ENCODE assay signal across 15 mouse cellular contexts in genomic region chr3:87504749-87505425, GRCm38 (mm10). TPM values are rescaled to one million over a fixed set of nuclear protein-coding genes. Genes with fewer than 3 reads are reported as not detected.
DNase-seq lines count a peak whose midpoint lies in the region; ATAC-seq and TF ChIP-seq lines count a peak whose summit lies in the region.
"Had no signal": no experiment of that assay in that cellular context is flagged by ENCODE, and none has a peak within 500 bp of the region (broad histone marks: within the 10 kb centered on the region; RNA-seq: fewer than 3 reads in every experiment).

No protein-coding gene starts in this region.

- H3K9ac ChIP-seq in hindbrain, embryonic 14.5 days: no peak overlapping the region
- no peak overlapping the region for H3K9ac ChIP-seq in hindbrain, embryonic 11.5 days (ENCODE audit: low read depth, low read length)
- no peak overlapping the region for H3K9ac ChIP-seq in neural tube, embryonic 12.5 days
- no peak overlapping the region for H3K9ac ChIP-seq in neural tube, embryonic 15.5 days (replicated peaks)
- H3K9ac ChIP-seq in lung, postnatal 0 days (replicated peaks; ENCODE audit: low read depth): no peak overlapping the region
- H3K9ac ChIP-seq: forebrain, embryonic 12.5 days; limb, embryonic 12.5 days; liver, embryonic 14.5 days had no signal

- no peaks in the 10 kb centered on the region for H3K4me1 ChIP-seq in hindbrain, embryonic 14.5 days (replicated peaks; ENCODE audit: control insufficient read depth, insufficient read depth, low read length)
- no peaks in the 10 kb centered on the region for H3K4me1 ChIP-seq in hindbrain, embryonic 11.5 days (replicated peaks; ENCODE audit: control insufficient read depth, insufficient read depth, low read length)
- H3K4me1 ChIP-seq in neural tube, embryonic 12.5 days: peaks cover 6% of the 10 kb centered on the region; the same call in 1 of the 2 replicates
- peaks cover 9% of the 10 kb centered on the region; the same call in 1 of the 2 replicates for H3K4me1 ChIP-seq in neural tube, embryonic 15.5 days
- peaks cover 4% of the 10 kb centered on the region; the same call in 1 of the 2 replicates for H3K4me1 ChIP-seq in lung, postnatal 0 days (ENCODE audit: insufficient read depth, low read depth, low read length)
- peaks cover 12% of the 10 kb centered on the region for H3K4me1 ChIP-seq in kidney, adult 2 months (ENCODE audit: control insufficient read depth, insufficient read depth, low read length)
- H3K4me1 ChIP-seq: limb, embryonic 12.5 days had no signal

- 0 out of 2 replicates have a peak, but pooled peaks have one; percentile 39 for ATAC-seq in hindbrain, embryonic 14.5 days (ENCODE audit: low FRiP score)
- no peak for ATAC-seq in hindbrain, embryonic 11.5 days (ENCODE audit: low FRiP score)
- 0 out of 2 replicates have a peak, but pooled peaks have one; percentile 26 for ATAC-seq in neural tube, embryonic 12.5 days (ENCODE audit: low FRiP score, low read depth)
- ATAC-seq in neural tube, embryonic 15.5 days (ENCODE audit: low FRiP score): no peak
- ATAC-seq in lung, postnatal 0 days: peak; percentile 68

- H3K4me2 ChIP-seq in hindbrain, embryonic 14.5 days (replicated peaks): no peak overlapping the region
- no peak overlapping the region for H3K4me2 ChIP-seq in hindbrain, embryonic 11.5 days (replicated peaks; ENCODE audit: low read depth, low read length)
- H3K4me2 ChIP-seq in neural tube, embryonic 12.5 days (replicated peaks): no peak overlapping the region
- no peak overlapping the region for H3K4me2 ChIP-seq in neural tube, embryonic 15.5 days
- no peak overlapping the region for H3K4me2 ChIP-seq in lung, postnatal 0 days (replicated peaks; ENCODE audit: low read depth, low read length)
- H3K4me2 ChIP-seq: forebrain, embryonic 12.5 days; heart, embryonic 11.5 days; limb, embryonic 12.5 days; midbrain, embryonic 11.5 days had no signal

- no peak overlapping the region for H3K27ac ChIP-seq in hindbrain, embryonic 14.5 days
- H3K27ac ChIP-seq in hindbrain, embryonic 11.5 days (ENCODE audit: low read depth, low read length): no peak overlapping the region
- H3K27ac ChIP-seq in neural tube, embryonic 12.5 days: no peak overlapping the region
- no peak overlapping the region for H3K27ac ChIP-seq in neural tube, embryonic 15.5 days (replicated peaks)
- H3K27ac ChIP-seq in lung, postnatal 0 days (ENCODE audit: low read length): peak overlapping the region; percentile 26; the same call in 1 of the 2 replicates
- no peak overlapping the region for H3K27ac ChIP-seq in kidney, adult 2 months (ENCODE audit: insufficient read depth, low read depth, low read length)
- H3K27ac ChIP-seq: forebrain, embryonic 12.5 days; limb, embryonic 12.5 days; liver, embryonic 14.5 days; macrophage; stomach, postnatal 0 days had no signal

- no peak for DNase-seq in hindbrain, embryonic 14.5 days (ENCODE audit: low spot score)
- no peak for DNase-seq in hindbrain, embryonic 11.5 days (ENCODE audit: low spot score)
- peak; percentile 75 for DNase-seq in lung, postnatal 0 days (ENCODE audit: low spot score)
- DNase-seq in kidney, postnatal 36 days: no peak
- DNase-seq in kidney, adult 2 months: no peak
- DNase-seq: gastrocnemius, postnatal 36 days had no signal

- H3K9me3 ChIP-seq in hindbrain, embryonic 14.5 days (ENCODE audit: control insufficient read depth, low read length): no peaks in the 10 kb centered on the region
- no peaks in the 10 kb centered on the region for H3K9me3 ChIP-seq in hindbrain, embryonic 11.5 days (ENCODE audit: control insufficient read depth, low read length)
- H3K9me3 ChIP-seq in neural tube, embryonic 12.5 days: no peaks in the 10 kb centered on the region
- no peaks in the 10 kb centered on the region for H3K9me3 ChIP-seq in neural tube, embryonic 15.5 days (replicated peaks)
- no peaks in the 10 kb centered on the region for H3K9me3 ChIP-seq in lung, postnatal 0 days (ENCODE audit: low read length)
- H3K9me3 ChIP-seq: forebrain, embryonic 12.5 days; limb, embryonic 12.5 days had no signal

- no peak overlapping the region for H3K4me3 ChIP-seq in hindbrain, embryonic 14.5 days (replicated peaks; ENCODE audit: low read length)
- no peak overlapping the region for H3K4me3 ChIP-seq in hindbrain, embryonic 11.5 days (ENCODE audit: low read depth, low read length)
- H3K4me3 ChIP-seq in neural tube, embryonic 12.5 days: no peak overlapping the region
- no peak overlapping the region for H3K4me3 ChIP-seq in neural tube, embryonic 15.5 days (replicated peaks)
- no peak overlapping the region for H3K4me3 ChIP-seq in lung, postnatal 0 days (ENCODE audit: low read depth, low read length)
- no peak overlapping the region for H3K4me3 ChIP-seq in kidney, adult 2 months (ENCODE audit: insufficient read depth, low read depth, low read length)
- H3K4me3 ChIP-seq: forebrain, embryonic 12.5 days; limb, embryonic 12.5 days had no signal

- TF ChIP-seq POLR2A in kidney, adult 2 months (IDR thresholded peaks at IDR 0.05; ENCODE audit: low read depth, low read length): no peak

- no peak for TF ChIP-seq CTCF in lung, postnatal 0 days (IDR thresholded peaks at IDR 0.05)
- no peak for TF ChIP-seq CTCF in kidney, adult 2 months (conservative IDR thresholded peaks at IDR 0.05; ENCODE audit: insufficient read depth, insufficient read length, low read depth, low read length)

- TF ChIP-seq EP300 in lung, postnatal 0 days (IDR thresholded peaks at IDR 0.05): no peak

- H3K27me3 ChIP-seq in hindbrain, embryonic 14.5 days (ENCODE audit: control insufficient read depth, insufficient read depth, low read length): no peaks in the 10 kb centered on the region
- no peaks in the 10 kb centered on the region for H3K27me3 ChIP-seq in hindbrain, embryonic 11.5 days (ENCODE audit: control insufficient read depth, insufficient read depth, low read length)
- peaks cover 7% of the 10 kb centered on the region; the same call in 1 of the 2 replicates for H3K27me3 ChIP-seq in neural tube, embryonic 12.5 days (replicated peaks)
- H3K27me3 ChIP-seq in neural tube, embryonic 15.5 days (replicated peaks): peaks cover 3% of the 10 kb centered on the region; the same call in 1 of the 2 replicates
- no peaks in the 10 kb centered on the region for H3K27me3 ChIP-seq in lung, postnatal 0 days (replicated peaks; ENCODE audit: insufficient read depth, low read length)
- H3K27me3 ChIP-seq in kidney, adult 2 months (replicated peaks; ENCODE audit: control insufficient read depth, insufficient read depth, low read length): no peaks in the 10 kb centered on the region
- H3K27me3 ChIP-seq: limb, embryonic 12.5 days had no signal

- no peaks in the 10 kb centered on the region for H3K36me3 ChIP-seq in hindbrain, embryonic 14.5 days (replicated peaks; ENCODE audit: control insufficient read depth, insufficient read depth)
- no peaks in the 10 kb centered on the region for H3K36me3 ChIP-seq in hindbrain, embryonic 11.5 days (ENCODE audit: control insufficient read depth, insufficient read depth, low read length)
- H3K36me3 ChIP-seq in neural tube, embryonic 12.5 days: no peaks in the 10 kb centered on the region
- H3K36me3 ChIP-seq in neural tube, embryonic 15.5 days: no peaks in the 10 kb centered on the region
- no peaks in the 10 kb centered on the region for H3K36me3 ChIP-seq in lung, postnatal 0 days (ENCODE audit: insufficient read depth, low read length)
- H3K36me3 ChIP-seq in kidney, adult 2 months (ENCODE audit: control insufficient read depth, insufficient read depth, low read length): no peaks in the 10 kb centered on the region
- H3K36me3 ChIP-seq: forebrain, embryonic 12.5 days; limb, embryonic 12.5 days had no signal

- 71% methylated on average over 4 of the region's 4 CpGs for WGBS in hindbrain, embryonic 14.5 days
- 62% methylated on average over 4 of the region's 4 CpGs for WGBS in hindbrain, embryonic 11.5 days
- WGBS in neural tube, embryonic 12.5 days: 69% methylated on average over 4 of the region's 4 CpGs
- 69% methylated on average over 4 of the region's 4 CpGs for WGBS in neural tube, embryonic 15.5 days
- WGBS in lung, postnatal 0 days: 26% methylated on average over 4 of the region's 4 CpGs
- 59% methylated on average over 4 of the region's 4 CpGs for WGBS in kidney, adult 2 months

RNA-seq across cellular contexts. Expression of gene Etv3, which starts 20.3 kb away (rescaled TPM):
- 7.0 and 7.1 TPM in 2 replicates for polyA plus RNA-seq in hindbrain, embryonic 14.5 days (2014; fragmentation: Nextera tagmentation; extraction: Ambion mirVana)
- 7.9 and 8.4 TPM in 2 replicates for polyA plus RNA-seq in hindbrain, embryonic 11.5 days (2014; fragmentation: Nextera tagmentation; extraction: Ambion mirVana)
- 13.7 and 14.5 TPM in 2 replicates for polyA plus RNA-seq in neural tube, embryonic 12.5 days (2016; fragmentation: Nextera tagmentation; extraction: Ambion mirVana)
- 9.2 and 10.7 TPM in 2 replicates for polyA plus RNA-seq in neural tube, embryonic 15.5 days (2015; fragmentation: Nextera tagmentation; extraction: Ambion mirVana)
- 13.8 and 15.6 TPM in 2 replicates for polyA plus RNA-seq in lung, postnatal 0 days (2015; fragmentation: Nextera tagmentation; extraction: Ambion mirVana)
- polyA plus RNA-seq in kidney, adult 2 months (2012; rRNA removed): 8.4 and 9.1 TPM in 2 replicates

Comparison
In these comparisons a context has a peak if more than half of its experiments do, and no peak if none do; other contexts are left out.
1. ATAC-seq: peak in hindbrain, embryonic 14.5 days (single experiment), neural tube, embryonic 12.5 days (single experiment) and lung, postnatal 0 days (single experiment); none in hindbrain, embryonic 11.5 days (single experiment) and neural tube, embryonic 15.5 days (single experiment).